Mouse (Mus musculus): ENCODE measurements around the gene Abcf2. TPM values are rescaled to one million over a fixed set of nuclear protein-coding genes. Genes with fewer than 3 reads are reported as not detected.
A peak's percentile ranks its signal among the peaks of the same experiment; 100 is the strongest.

Gene Abcf2
- total and polyA plus RNA-seq, 3 experiments = 244 to 257 TPM; not detected in 1

DNA sequence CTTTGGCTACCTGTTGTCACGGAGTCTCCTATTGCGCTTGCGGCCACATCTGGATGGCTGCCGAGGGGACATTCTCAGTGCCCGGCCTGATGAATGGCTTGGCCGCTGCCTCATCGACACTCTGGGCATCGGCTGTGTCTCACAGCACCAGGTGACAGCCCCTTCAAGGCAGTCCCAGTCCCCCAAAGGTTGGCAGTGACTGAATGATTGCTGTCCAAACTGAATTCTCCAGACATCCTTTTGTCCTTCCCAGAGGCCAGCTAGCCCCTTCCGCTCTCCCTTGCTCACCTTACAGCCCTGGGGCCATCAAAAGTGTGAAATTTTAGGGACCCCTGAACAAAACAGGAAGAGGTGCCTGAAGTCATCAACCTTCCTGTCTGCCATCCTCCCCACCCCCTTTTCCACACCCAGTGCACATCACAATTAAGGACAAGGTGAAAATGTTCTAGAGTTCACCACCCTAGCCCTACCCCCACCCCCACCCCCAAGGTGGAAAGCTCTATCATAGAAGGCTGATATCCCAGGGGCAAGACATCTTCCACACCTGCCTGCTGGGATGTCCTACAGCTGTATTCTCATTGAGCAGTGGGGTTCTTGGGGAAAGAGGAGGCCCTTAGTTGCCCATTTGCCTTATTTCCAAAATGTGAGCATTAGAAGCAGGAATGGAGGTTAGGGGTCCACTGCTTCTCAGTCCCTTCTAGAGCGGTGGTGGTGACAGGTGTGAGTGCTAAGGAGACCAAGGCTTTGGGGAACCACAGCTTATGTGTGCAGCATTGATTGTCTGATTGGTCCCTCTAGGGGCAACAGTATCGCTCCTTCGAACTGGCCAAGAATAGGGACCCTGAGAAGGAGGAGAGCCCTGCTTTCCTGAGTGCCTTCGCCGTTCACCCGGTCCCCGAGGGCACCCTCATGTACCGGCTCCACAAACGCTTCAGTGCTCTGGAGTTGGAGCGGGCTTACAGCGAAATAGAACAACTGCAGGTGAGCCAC lies 12.5 kb upstream of the Abcf2 start:
- Histone ChIP-seq H3K4me1 (ENCODE audit: control insufficient read depth in 1 of 2, insufficient read depth in 2 of 2, low read length in 2 of 2) (peaks cover 3 to 14% of the 10 kb centered on the region in 2 experiments), H3K79me2 (ENCODE audit: control insufficient read depth, insufficient read depth, low read length, poor library complexity) (peaks cover 28% of the 10 kb centered on the region), H3K27me3 (ENCODE audit: control insufficient read depth in 1 of 2, insufficient read depth in 2 of 2, low read length in 2 of 2) (no peaks in the 10 kb centered on the region), H3K36me3 (ENCODE audit: control insufficient read depth in 1 of 2, insufficient read depth in 2 of 2, low read length in 2 of 2) (peaks cover 7 to 8% of the 10 kb centered on the region in 2 experiments; a peak in 3 of 4 replicates), H3K4me3 (ENCODE audit: control insufficient read depth in 1 of 2, insufficient read depth in 1 of 2, low read depth in 2 of 2, low read length in 2 of 2) (no peak overlapping the region), H3K9me3 (replicated peaks; ENCODE audit: insufficient read depth, low read length) (no peaks in the 10 kb centered on the region), H3K9ac (ENCODE audit: control insufficient read depth, low read depth, low read length, poor library complexity, severe bottlenecking) (no peak overlapping the region), H3K27ac (ENCODE audit: control insufficient read depth, low read depth, low read length) (no peak overlapping the region)
- TF ChIP-seq USF2 (IDR thresholded peaks at IDR 0.05; ENCODE audit: borderline replicate concordance in 1 of 2, insufficient read depth in 1 of 2, low read depth in 1 of 2, low read length in 2 of 2) (no peak), TBP (IDR thresholded peaks at IDR 0.05; ENCODE audit: low read depth, low read length) (no peak), POLR2A (IDR thresholded peaks at IDR 0.05; ENCODE audit: control insufficient read depth in 1 of 2, insufficient read depth in 1 of 2, low read depth in 1 of 2, low read length in 2 of 2, poor library complexity in 1 of 2) (peak in 1 of 2 experiments; percentile 18; a peak in 2 of 4 replicates), POLR2AphosphoS2 (IDR thresholded peaks at IDR 0.05; ENCODE audit: low read length) (peak; percentile 72), MXI1 (IDR thresholded peaks at IDR 0.05; ENCODE audit: low read depth, low read length) (no peak), ZC3H11A (IDR thresholded peaks at IDR 0.05; ENCODE audit: low read depth, low read length) (no peak)
- peak; percentile 8 for DNase-seq (ENCODE audit: low read depth, low spot score)

DNA sequence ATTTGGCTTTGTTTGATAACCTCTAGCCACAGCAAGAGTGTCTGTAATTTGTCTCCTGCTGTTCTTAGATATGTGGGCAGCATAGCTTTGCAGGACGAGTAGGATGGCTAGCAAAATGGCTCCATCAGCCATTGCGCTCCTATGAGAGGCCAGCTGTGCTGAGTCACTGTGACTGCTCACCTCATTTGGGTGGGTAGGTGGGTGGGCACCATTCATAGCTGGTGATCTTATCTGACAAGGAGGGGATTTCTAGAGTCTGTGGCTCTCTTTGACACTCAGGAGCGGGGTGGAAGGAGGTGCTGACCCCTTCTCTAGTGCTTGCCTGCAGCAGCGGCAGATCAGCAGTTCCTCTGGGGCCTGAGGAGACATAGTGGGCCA lies 9.9 kb upstream of the Abcf2 start:
- no peaks in the 10 kb centered on the region for H3K9me3 ChIP-seq (replicated peaks; ENCODE audit: insufficient read depth, low read length)
- peak overlapping the region; percentile 86 to 91 for H3K4me3 ChIP-seq (ENCODE audit: control insufficient read depth in 1 of 2, insufficient read depth in 1 of 2, low read depth in 2 of 2, low read length in 2 of 2)
- peak overlapping the region; percentile 73 for H3K27ac ChIP-seq (ENCODE audit: control insufficient read depth, low read depth, low read length)
- peaks cover 7 to 8% of the 10 kb centered on the region in 2 experiments; a peak in 3 of 4 replicates for H3K36me3 ChIP-seq (ENCODE audit: control insufficient read depth in 1 of 2, insufficient read depth in 2 of 2, low read length in 2 of 2)
- peaks cover 3 to 14% of the 10 kb centered on the region in 2 experiments for H3K4me1 ChIP-seq (ENCODE audit: control insufficient read depth in 1 of 2, insufficient read depth in 2 of 2, low read length in 2 of 2)
- H3K79me2 ChIP-seq (ENCODE audit: control insufficient read depth, insufficient read depth, low read length, poor library complexity) = peaks cover 28% of the 10 kb centered on the region
- DNase-seq (ENCODE audit: low read depth, low spot score) = peak; percentile 86
- H3K27me3 ChIP-seq (ENCODE audit: control insufficient read depth in 1 of 2, insufficient read depth in 2 of 2, low read length in 2 of 2) = no peaks in the 10 kb centered on the region
- H3K9ac ChIP-seq (ENCODE audit: control insufficient read depth, low read depth, low read length, poor library complexity, severe bottlenecking) = peak overlapping the region; percentile 90
- TF ChIP-seq NELFE (IDR thresholded peaks at IDR 0.05; ENCODE audit: low read depth, low read length) = no peak
- TF ChIP-seq USF2 (IDR thresholded peaks at IDR 0.05; ENCODE audit: borderline replicate concordance in 1 of 2, insufficient read depth in 1 of 2, low read depth in 1 of 2, low read length in 2 of 2) = 0 out of 4 replicates have a peak, but pooled peaks of 1 of the 2 experiments have one; percentile 10
- peak; percentile 54; the same call in 1 of the 2 replicates for TF ChIP-seq GATA1 (IDR thresholded peaks at IDR 0.05; ENCODE audit: low read depth, low read length)
- peak; percentile 5 to 47; a peak in 2 of 4 replicates for TF ChIP-seq EP300 (IDR thresholded peaks at IDR 0.05; ENCODE audit: low read depth in 1 of 2, low read length in 2 of 2)
- no peak for TF ChIP-seq CTCF (IDR thresholded peaks at IDR 0.05 in 2 of 3, conservative IDR thresholded peaks at IDR 0.05 in 1 of 3; ENCODE audit: control insufficient read depth in 1 of 3, insufficient read depth in 1 of 3, low read depth in 2 of 3, low read length in 3 of 3, poor library complexity in 1 of 3, severe bottlenecking in 1 of 3)
- peak; percentile 97 for TF ChIP-seq GABPA (IDR thresholded peaks at IDR 0.05; ENCODE audit: low read depth, low read length)
- TF ChIP-seq SIN3A (IDR thresholded peaks at IDR 0.05; ENCODE audit: low read length) = no peak; the same call in 1 of the 2 replicates
- no peak for TF ChIP-seq ZC3H11A (IDR thresholded peaks at IDR 0.05; ENCODE audit: low read depth, low read length)
- peak; percentile 59; the same call in 1 of the 2 replicates for TF ChIP-seq MAFK (IDR thresholded peaks at IDR 0.05; ENCODE audit: borderline replicate concordance, low read depth, low read length)
- TF ChIP-seq MXI1 (IDR thresholded peaks at IDR 0.05; ENCODE audit: low read depth, low read length) = no peak; the same call in 1 of the 2 replicates
- no peak for TF ChIP-seq TAL1 (IDR thresholded peaks at IDR 0.05; ENCODE audit: low read length)
- TF ChIP-seq ZKSCAN1 (IDR thresholded peaks at IDR 0.05; ENCODE audit: low read depth, low read length) = no peak
- no peak for TF ChIP-seq USF1 (IDR thresholded peaks at IDR 0.05; ENCODE audit: low read depth, low read length)
- TF ChIP-seq MYC (IDR thresholded peaks at IDR 0.05; ENCODE audit: low read depth, low read length) = no peak
- TF ChIP-seq JUND (IDR thresholded peaks at IDR 0.05; ENCODE audit: low read depth, low read length) = no peak
- TF ChIP-seq ETS1 (IDR thresholded peaks at IDR 0.05; ENCODE audit: low read depth, low read length) = peak; percentile 56
- TF ChIP-seq RAD21 (IDR thresholded peaks at IDR 0.05; ENCODE audit: low read depth, low read length) = no peak
- TF ChIP-seq NRF1 (IDR thresholded peaks at IDR 0.05; ENCODE audit: insufficient read depth, low read depth, low read length, poor library complexity, severe bottlenecking) = 0 out of 2 replicates have a peak, but pooled peaks have one; percentile 12
- TF ChIP-seq MAZ (IDR thresholded peaks at IDR 0.05; ENCODE audit: low read depth, low read length) = no peak
- TF ChIP-seq SMC3 (IDR thresholded peaks at IDR 0.05; ENCODE audit: low read depth, low read length) = no peak
- no peak for TF ChIP-seq MAX (IDR thresholded peaks at IDR 0.05; ENCODE audit: low read length)
- TF ChIP-seq TCF12 (IDR thresholded peaks at IDR 0.05; ENCODE audit: low read depth, low read length) = peak; percentile 42; the same call in 1 of the 2 replicates
- no peak for TF ChIP-seq CHD2 (IDR thresholded peaks at IDR 0.05; ENCODE audit: low read length)
- no peak for TF ChIP-seq POLR2AphosphoS2 (IDR thresholded peaks at IDR 0.05; ENCODE audit: low read length)
- TF ChIP-seq POLR2A (IDR thresholded peaks at IDR 0.05; ENCODE audit: control insufficient read depth in 1 of 2, insufficient read depth in 1 of 2, low read depth in 1 of 2, low read length in 2 of 2, poor library complexity in 1 of 2) = peak in 1 of 2 experiments; percentile 21; a peak in 1 of 4 replicates
- no peak for TF ChIP-seq MEF2A (IDR thresholded peaks at IDR 0.05; ENCODE audit: extremely low read depth, insufficient replicate concordance, low read depth, low read length, poor library complexity, severe bottlenecking)

Data from MEL (cell line).